Mouse (Mus musculus) heart, postnatal 25 days (tissue): ENCODE measurements around the gene Gcn1l1. TPM values are rescaled to one million over a fixed set of nuclear protein-coding genes. Genes with fewer than 3 reads are reported as not detected.

Experiments used
- DNase-seq: peaks from one replicate; pipeline ENCODE4 v3.0.0; 2022; ENCODE audit warnings: low spot score
- intact Hi-C: fragments of 180-260 bp; cut with DNase I; formaldehyde crosslinking; loops from one replicate; pipeline ENCODE4 v1.15.1; 2025
- total RNA-seq, 2 experiments: library from RNA; stranded (reverse); gene quantifications; 2 replicates each; pipeline ENCODE4 v1.2.3; 2021

Gene Gcn1l1
- total RNA-seq, 2 experiments from 2014 or later, result 38.4 to 42.8 TPM

DNA sequence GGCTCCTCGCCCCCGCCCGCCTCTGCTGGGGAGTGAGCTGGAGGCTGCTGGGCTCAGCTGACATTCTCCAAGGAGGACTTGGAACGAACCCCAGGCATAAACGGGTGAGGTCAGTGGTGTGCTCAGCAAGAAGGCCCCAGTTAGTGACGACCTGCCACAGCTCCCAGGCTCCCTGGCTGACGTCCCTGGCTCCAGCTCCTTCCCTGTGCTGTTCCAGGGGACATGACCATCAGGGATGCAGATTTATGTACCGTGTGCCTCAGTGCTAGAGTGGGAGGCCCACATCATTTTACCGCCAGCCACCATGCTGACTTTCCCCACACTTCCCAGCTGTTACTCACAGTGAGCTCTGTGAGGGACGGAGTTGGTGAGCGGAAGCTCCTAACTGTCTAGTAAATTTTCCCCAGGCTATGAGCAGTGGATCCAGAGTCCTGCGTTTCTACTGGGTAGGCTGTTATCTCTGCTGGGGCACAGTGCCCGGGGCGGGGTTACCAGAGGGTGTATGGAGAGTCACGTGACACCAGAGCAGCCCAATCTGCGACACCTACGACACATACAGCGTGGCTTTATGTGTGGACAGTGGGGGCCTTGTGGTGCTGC is 33.3 kb upstream of the Gcn1l1 start:
- intact Hi-C loops, result no loop called here
- peak; percentile 83 for DNase-seq

GRCm38 (mm10) chr5:115534290-115534731 is 30.7 kb upstream of the Gcn1l1 start:
- intact Hi-C loops, result no loop called here
- peak; percentile 77 for DNase-seq

GRCm38 (mm10) chr5:115534856-115535255 is 30.2 kb upstream of the Gcn1l1 start:
- intact Hi-C loops, result no loop called here
- no peak for DNase-seq

- intact Hi-C loops, result no loop called here
- no peak for DNase-seq
Observed at GRCm38 (mm10) chr5:115535635-115536034, 29.4 kb upstream of the Gcn1l1 start.

- DNase-seq, result no peak
Observed at GRCm38 (mm10) chr5:115538017-115538692, 26.9 kb upstream of the Gcn1l1 start.

GRCm38 (mm10) chr5:115538693-115539043 is 26.4 kb upstream of the Gcn1l1 start:
- intact Hi-C loops, result loop anchor here (1.0 kb wide), 1 partner anchor 32 kb away; the partner anchor contains the start of gene Pxn
- DNase-seq, result peak; percentile 77

More at GRCm38 (mm10) chr5:115538017-115538692, 26.9 kb upstream of the Gcn1l1 start:
- intact Hi-C loops, result loop anchor here (1.0 kb wide), 1 partner anchor 32 kb away; the partner anchor contains the start of gene Pxn

- intact Hi-C loops, result no loop called here
- DNase-seq, result no peak
Observed at GRCm38 (mm10) chr5:115542635-115543384, 22.2 kb upstream of the Gcn1l1 start.

DNA sequence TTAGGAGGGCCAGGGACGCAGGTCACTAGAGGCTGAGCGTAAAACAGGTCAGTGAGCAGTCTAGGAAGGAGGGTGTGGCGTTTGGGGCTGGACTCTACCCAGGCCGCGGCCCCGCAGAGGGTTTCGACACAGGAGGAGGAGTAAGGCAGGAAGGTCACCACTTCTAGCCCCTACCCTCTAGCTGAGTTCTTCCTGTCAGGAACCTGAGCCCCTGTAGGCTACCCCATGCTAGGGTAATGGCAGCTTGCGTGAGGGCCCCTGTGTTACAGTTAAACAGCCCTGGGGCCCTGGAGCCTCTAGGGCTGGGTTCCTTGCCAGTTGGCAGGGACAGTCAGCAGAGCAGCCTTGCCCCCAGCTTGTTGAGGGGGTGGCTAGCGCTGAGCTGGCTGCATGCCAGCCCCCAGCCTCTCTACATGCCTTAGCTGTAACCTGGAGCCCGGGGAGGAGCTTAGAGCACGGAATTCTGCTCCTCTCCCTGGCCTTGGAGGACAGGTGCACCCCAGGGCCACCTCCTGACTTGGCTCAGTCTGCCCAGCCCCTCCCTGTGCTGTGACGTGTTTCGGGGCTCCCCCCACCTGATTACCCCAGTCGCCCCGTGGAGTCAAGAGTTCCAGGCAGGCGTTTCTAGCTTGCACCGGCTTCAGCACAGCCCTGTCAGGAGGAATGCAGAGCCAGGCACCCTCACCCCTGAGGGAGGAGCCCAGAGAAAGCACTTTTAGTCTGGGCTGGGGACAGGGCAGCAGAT is 21.4 kb upstream of the Gcn1l1 start:
- DNase-seq, result no peak
- intact Hi-C loops, result no loop called here

GRCm38 (mm10) chr5:115544655-115545185 is 20.3 kb upstream of the Gcn1l1 start:
- no peak for DNase-seq
- intact Hi-C loops, result no loop called here

DNA sequence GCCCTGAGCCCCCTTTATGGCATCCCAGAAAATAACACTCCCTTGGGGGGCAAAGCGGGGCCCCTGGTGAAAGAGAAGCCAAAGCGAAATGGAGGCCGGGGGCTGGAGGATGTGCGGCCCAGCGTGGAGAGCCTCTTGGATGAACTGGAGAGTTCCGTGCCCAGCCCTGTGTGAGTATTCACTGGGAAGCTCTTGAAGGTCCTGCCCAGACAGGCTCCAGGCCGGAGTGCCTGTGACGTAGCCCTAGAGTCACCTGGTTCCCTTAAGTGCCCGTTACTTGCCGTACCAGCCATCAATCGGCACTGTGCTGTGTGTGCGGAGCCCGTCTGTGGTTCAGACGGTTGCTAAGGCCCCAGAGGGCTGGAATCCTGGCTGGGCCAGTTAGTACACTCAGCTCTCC is 19.4 kb upstream of the Gcn1l1 start:
- DNase-seq, result no peak
- intact Hi-C loops, result no loop called here

- intact Hi-C loops, result no loop called here
- DNase-seq, result no peak
Observed at GRCm38 (mm10) chr5:115546536-115546935, 18.5 kb upstream of the Gcn1l1 start.

DNA sequence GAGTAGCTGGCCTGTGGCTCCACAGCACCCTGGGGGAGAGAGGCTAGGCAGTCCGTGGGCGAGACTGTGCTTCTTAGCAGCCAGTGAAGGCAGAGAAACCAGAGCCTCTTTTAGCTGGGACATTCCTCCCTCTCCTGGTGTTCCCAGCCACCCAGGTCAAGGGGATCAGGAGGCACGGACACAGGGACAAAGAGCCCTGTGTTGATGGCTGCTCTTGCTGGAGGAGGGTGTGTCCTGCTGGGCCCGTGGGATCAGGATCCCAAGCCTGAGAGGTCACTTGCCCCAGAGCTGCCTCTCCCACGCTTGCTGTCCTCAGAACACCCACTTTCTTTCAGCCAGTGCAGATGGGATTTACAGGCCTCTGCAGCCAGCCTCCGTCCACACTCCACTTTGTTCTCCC is 18.0 kb upstream of the Gcn1l1 start:
- intact Hi-C loops, result no loop called here

GRCm38 (mm10) chr5:115547421-115547820 is 17.6 kb upstream of the Gcn1l1 start:
- intact Hi-C loops, result no loop called here
- DNase-seq, result no peak

More for the DNA sequence above, 18.0 kb upstream of the Gcn1l1 start:
- no peak for DNase-seq

- intact Hi-C loops, result no loop called here
- no peak for DNase-seq
Observed at GRCm38 (mm10) chr5:115548501-115549285, 16.4 kb upstream of the Gcn1l1 start.

DNA sequence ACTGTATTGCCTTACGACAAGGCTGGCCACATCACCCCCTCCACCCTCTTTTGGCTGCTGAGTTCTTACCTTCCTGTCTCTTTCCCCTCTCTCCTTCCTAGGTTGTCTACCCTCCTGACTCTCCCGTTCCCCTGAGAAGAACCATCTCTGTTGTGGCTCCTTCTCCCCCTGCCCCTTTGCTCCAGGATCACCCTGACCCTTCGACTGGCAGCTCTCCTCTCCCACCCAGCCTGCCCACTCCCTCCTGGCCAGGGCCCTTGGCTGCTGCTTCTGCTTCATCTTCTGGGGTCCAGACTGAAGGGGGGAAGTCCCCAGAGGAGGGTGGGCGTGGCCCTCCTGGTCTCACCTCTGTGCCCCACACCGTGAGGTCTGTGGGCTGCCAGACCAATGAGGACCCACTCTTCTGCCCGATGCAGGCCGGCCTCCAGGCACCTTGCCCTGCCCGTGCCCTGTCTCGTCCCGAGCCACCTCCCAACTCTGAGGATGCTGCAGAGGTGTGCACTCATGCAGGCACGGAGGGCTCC is 14.5 kb upstream of the Gcn1l1 start:
- intact Hi-C loops, result no loop called here
- DNase-seq, result no peak

DNA sequence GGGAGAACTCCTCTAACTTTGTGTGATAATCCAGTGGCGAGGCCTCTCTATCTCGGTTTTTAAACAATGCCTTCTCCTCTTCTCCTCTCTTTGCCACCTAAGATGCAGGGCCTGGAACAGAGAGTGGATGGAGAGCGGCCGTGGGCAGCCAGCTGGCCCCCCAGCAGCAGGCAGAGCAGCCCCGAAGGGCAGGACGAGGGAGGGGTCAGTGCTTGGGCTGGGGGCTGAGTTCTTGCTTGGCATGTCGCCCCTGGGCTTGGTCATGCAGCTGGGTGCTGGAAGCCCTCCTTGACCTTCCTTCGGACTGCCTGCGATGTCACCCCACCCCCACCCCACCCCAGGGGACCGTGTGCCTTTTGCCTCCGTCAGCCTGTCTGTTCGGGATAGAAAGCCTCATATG is 13.7 kb upstream of the Gcn1l1 start:
- intact Hi-C loops, result no loop called here

DNA sequence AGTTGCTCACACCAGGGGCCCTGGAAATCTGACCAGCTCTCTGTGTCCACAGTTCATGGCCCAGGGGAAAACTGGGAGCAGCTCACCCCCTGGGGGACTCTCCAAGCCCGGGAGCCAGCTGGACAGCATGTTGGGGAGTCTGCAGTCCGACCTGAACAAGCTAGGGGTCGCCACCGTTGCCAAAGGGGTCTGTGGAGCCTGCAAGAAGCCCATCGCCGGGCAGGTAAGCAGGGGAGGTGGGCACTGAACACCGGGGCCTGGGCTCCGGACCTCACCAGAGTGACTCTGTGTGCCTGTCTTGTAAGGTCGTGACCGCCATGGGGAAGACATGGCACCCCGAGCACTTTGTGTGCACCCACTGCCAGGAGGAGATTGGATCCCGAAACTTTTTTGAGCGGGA is 13.3 kb upstream of the Gcn1l1 start:
- DNase-seq, result no peak
- intact Hi-C loops, result no loop called here

More for the DNA sequence above, 13.7 kb upstream of the Gcn1l1 start:
- no peak for DNase-seq

DNA sequence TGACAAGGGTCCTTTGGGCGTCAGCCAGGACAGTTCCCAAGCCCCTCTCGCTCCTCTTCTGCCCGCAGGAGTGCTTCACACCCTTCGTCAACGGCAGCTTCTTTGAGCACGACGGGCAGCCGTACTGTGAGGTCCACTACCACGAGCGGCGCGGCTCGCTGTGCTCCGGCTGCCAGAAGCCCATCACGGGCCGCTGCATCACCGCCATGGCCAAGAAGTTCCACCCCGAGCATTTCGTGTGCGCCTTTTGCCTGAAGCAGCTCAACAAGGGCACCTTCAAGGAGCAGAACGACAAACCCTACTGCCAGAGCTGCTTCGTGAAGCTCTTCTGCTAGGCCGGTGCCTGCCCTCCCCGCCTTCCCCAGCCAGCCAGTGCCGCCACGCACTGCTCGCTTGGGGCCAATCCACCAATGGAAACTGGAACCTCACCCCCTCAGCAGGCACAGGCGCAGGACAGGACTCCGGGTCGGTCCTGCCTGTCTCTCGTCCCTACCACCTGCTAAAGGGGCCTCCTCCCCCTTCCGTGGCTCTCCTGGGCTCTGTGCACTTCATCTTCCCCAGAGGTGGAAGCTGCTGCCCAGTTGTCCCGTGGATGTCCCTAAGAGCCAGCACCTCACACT is 11.1 kb upstream of the Gcn1l1 start:
- intact Hi-C loops, result no loop called here
- no peak for DNase-seq
